Mouse (Mus musculus): Measurements from ENCODE around the gene Arntl. TPM values are rescaled to one million over a fixed set of nuclear protein-coding genes. Genes with fewer than 3 reads are reported as not detected.

The Arntl gene
- polyA plus RNA-seq, 1 experiment from 2014 or later = 8.6 TPM

GRCm38 (mm10) chr7:113197161-113197775, 10.0 kb upstream of the Arntl start:
- Histone ChIP-seq H3K36me3 (ENCODE audit: control insufficient read depth, insufficient read depth, low read length) (no peaks in the 10 kb centered on the region), H3K4me2 (ENCODE audit: low read depth, low read length) (peak overlapping the region; percentile 20; the same call in 1 of the 2 replicates), H3K9ac (ENCODE audit: low read depth, low read length) (no peak overlapping the region), H3K4me3 (ENCODE audit: low read length) (no peak overlapping the region), H3K27ac (ENCODE audit: low read length) (no peak overlapping the region), H3K4me1 (ENCODE audit: control insufficient read depth, insufficient read depth, low read length) (peaks cover 6% of the 10 kb centered on the region; the same call in 1 of the 2 replicates), H3K9me3 (ENCODE audit: control insufficient read depth, low read length) (no peaks in the 10 kb centered on the region), H3K27me3 (replicated peaks; ENCODE audit: control insufficient read depth, insufficient read depth, low read length) (no peaks in the 10 kb centered on the region)
- 28% methylated on average over 10 of the region's 10 CpGs for WGBS
- ATAC-seq = peak; percentile 79

DNA sequence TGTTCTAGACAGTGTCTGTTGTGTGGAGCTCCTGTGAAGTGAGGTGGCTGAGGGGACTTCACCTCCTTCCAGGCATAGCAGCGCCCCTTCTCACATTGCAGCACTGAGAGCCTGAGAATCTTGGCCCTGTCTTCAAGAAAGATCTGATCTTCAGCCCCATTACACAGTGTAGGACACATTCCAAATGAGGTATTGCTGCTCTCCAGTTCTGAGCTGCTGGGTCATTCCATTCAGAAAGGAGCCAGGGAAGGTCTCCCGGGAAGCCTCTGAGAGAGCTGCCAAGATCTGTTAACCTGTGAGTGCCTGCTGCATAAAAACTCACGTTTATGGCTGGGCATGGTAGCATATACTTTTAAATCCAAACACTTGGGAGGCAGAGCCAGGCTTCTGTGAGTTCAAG, 5.7 kb upstream of the Arntl start:
- ATAC-seq = no peak
- Histone ChIP-seq H3K9ac (ENCODE audit: low read depth, low read length) (no peak overlapping the region), H3K27me3 (replicated peaks; ENCODE audit: control insufficient read depth, insufficient read depth, low read length) (peaks cover 11% of the 10 kb centered on the region; the same call in 1 of the 2 replicates), H3K4me1 (ENCODE audit: control insufficient read depth, insufficient read depth, low read length) (peaks cover 6% of the 10 kb centered on the region), H3K4me2 (ENCODE audit: low read depth, low read length) (no peak overlapping the region), H3K36me3 (ENCODE audit: control insufficient read depth, insufficient read depth, low read length) (no peaks in the 10 kb centered on the region), H3K9me3 (ENCODE audit: control insufficient read depth, low read length) (no peaks in the 10 kb centered on the region), H3K4me3 (ENCODE audit: low read length) (no peak overlapping the region), H3K27ac (ENCODE audit: low read length) (no peak overlapping the region)
- 36% methylated on average over 3 of the region's 3 CpGs for WGBS

- Histone ChIP-seq H3K9me3 (ENCODE audit: control insufficient read depth, low read length) (no peaks in the 10 kb centered on the region), H3K27me3 (replicated peaks; ENCODE audit: control insufficient read depth, insufficient read depth, low read length) (peaks cover 24% of the 10 kb centered on the region), H3K36me3 (ENCODE audit: control insufficient read depth, insufficient read depth, low read length) (no peaks in the 10 kb centered on the region), H3K4me1 (ENCODE audit: control insufficient read depth, insufficient read depth, low read length) (peaks cover 14% of the 10 kb centered on the region), H3K27ac (ENCODE audit: low read length) (peak overlapping the region; percentile 78), H3K4me2 (ENCODE audit: low read depth, low read length) (peak overlapping the region; percentile 90), H3K4me3 (ENCODE audit: low read length) (peak overlapping the region; percentile 95), H3K9ac (ENCODE audit: low read depth, low read length) (peak overlapping the region; percentile 83)
- under 1% methylated on average over 94 of the region's 98 CpGs for WGBS
- peak; percentile 75 for ATAC-seq
Observed at GRCm38 (mm10) chr7:113207471-113208387, 464 bp downstream of the Arntl start.

- Histone ChIP-seq H3K4me3 (ENCODE audit: low read length) (peak overlapping the region; percentile 95), H3K4me1 (ENCODE audit: control insufficient read depth, insufficient read depth, low read length) (peaks cover 14% of the 10 kb centered on the region), H3K27ac (ENCODE audit: low read length) (no peak overlapping the region), H3K9ac (ENCODE audit: low read depth, low read length) (peak overlapping the region; percentile 83), H3K36me3 (ENCODE audit: control insufficient read depth, insufficient read depth, low read length) (no peaks in the 10 kb centered on the region), H3K4me2 (ENCODE audit: low read depth, low read length) (peak overlapping the region; percentile 90), H3K27me3 (replicated peaks; ENCODE audit: control insufficient read depth, insufficient read depth, low read length) (peaks cover 24% of the 10 kb centered on the region), H3K9me3 (ENCODE audit: control insufficient read depth, low read length) (no peaks in the 10 kb centered on the region)
- WGBS = 3% methylated on average over 19 of the region's 19 CpGs
- no peak for ATAC-seq
Observed at GRCm38 (mm10) chr7:113208388-113208753, 1.1 kb downstream of the Arntl start.

GRCm38 (mm10) chr7:113210441-113210840, 3.2 kb downstream of the Arntl start:
- Histone ChIP-seq H3K27ac (ENCODE audit: low read length) (no peak overlapping the region), H3K4me1 (ENCODE audit: control insufficient read depth, insufficient read depth, low read length) (peaks cover 28% of the 10 kb centered on the region), H3K9ac (ENCODE audit: low read depth, low read length) (no peak overlapping the region), H3K27me3 (replicated peaks; ENCODE audit: control insufficient read depth, insufficient read depth, low read length) (peaks cover 18% of the 10 kb centered on the region; the same call in 1 of the 2 replicates), H3K36me3 (ENCODE audit: control insufficient read depth, insufficient read depth, low read length) (no peaks in the 10 kb centered on the region), H3K4me3 (ENCODE audit: low read length) (no peak overlapping the region), H3K4me2 (ENCODE audit: low read depth, low read length) (no peak overlapping the region), H3K9me3 (ENCODE audit: control insufficient read depth, low read length) (no peaks in the 10 kb centered on the region)
- WGBS = 54% methylated on average over 4 of the region's 4 CpGs
- no peak for ATAC-seq

DNA sequence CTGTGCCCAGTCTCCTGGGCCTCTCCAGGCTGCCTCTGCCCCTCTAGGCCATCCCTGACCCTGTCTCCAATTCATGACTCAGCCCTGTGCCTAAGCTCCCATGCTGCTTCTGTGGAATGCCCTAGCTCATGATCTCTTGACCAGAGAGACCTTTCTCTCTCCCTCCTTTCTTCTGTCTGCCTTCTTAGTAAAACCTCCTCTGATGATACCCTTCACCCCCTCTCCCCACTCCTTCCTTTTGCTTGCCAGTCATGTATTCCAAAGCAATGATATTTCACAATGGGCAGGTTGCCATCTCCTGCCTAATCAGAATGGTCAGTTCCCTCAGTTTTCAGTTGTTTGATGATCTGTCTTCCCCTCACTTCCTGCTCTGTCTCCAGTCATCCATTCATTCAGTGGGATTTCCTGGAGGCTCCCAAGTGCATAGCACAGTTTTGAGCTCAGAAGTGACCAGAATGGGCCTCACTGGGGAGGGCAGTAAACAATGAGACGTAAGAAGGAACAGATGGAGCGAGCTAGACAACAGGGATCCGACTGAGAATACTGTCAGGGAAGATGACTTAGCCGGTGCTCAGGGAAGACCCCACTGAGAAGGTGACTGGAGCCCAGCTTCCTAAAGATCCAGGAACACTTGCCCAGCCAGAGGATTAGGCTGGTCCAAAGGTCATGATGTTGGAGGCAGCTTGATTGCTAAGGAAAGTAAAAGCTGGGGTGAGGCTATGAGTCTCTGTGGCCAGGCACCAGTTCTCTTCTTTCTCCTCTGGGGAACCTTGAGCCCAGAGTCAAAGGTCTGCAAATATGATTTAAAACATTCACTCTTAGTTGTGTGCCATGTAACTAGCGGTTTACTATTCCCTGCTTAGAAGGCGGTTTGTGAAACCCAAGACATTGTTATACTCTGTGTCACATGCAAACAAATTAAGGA, 7.2 kb downstream of the Arntl start:
- Histone ChIP-seq H3K9me3 (ENCODE audit: control insufficient read depth, low read length) (no peaks in the 10 kb centered on the region), H3K36me3 (ENCODE audit: control insufficient read depth, insufficient read depth, low read length) (no peaks in the 10 kb centered on the region), H3K9ac (ENCODE audit: low read depth, low read length) (no peak overlapping the region), H3K27me3 (replicated peaks; ENCODE audit: control insufficient read depth, insufficient read depth, low read length) (peaks cover 6% of the 10 kb centered on the region; the same call in 1 of the 2 replicates), H3K4me2 (ENCODE audit: low read depth, low read length) (no peak overlapping the region), H3K4me1 (ENCODE audit: control insufficient read depth, insufficient read depth, low read length) (peaks cover 21% of the 10 kb centered on the region), H3K27ac (ENCODE audit: low read length) (0 out of 2 replicates have a peak overlapping the region, but pooled peaks have one; percentile 4), H3K4me3 (ENCODE audit: low read length) (no peak overlapping the region)
- WGBS = 33% methylated on average over 6 of the region's 6 CpGs
- ATAC-seq = peak; percentile 78

- Histone ChIP-seq H3K9me3 (ENCODE audit: control insufficient read depth, low read length) (no peaks in the 10 kb centered on the region), H3K4me2 (ENCODE audit: low read depth, low read length) (no peak overlapping the region), H3K9ac (ENCODE audit: low read depth, low read length) (no peak overlapping the region), H3K27me3 (replicated peaks; ENCODE audit: control insufficient read depth, insufficient read depth, low read length) (no peaks in the 10 kb centered on the region), H3K4me3 (ENCODE audit: low read length) (no peak overlapping the region), H3K4me1 (ENCODE audit: control insufficient read depth, insufficient read depth, low read length) (peaks cover 17% of the 10 kb centered on the region), H3K36me3 (ENCODE audit: control insufficient read depth, insufficient read depth, low read length) (no peaks in the 10 kb centered on the region), H3K27ac (ENCODE audit: low read length) (no peak overlapping the region)
- ATAC-seq = no peak
- WGBS = 59% methylated on average over 8 of the region's 8 CpGs
Observed at GRCm38 (mm10) chr7:113216152-113216551, 8.9 kb downstream of the Arntl start.

- H3K36me3 ChIP-seq (ENCODE audit: control insufficient read depth, insufficient read depth, low read length) = no peaks in the 10 kb centered on the region
- H3K4me3 ChIP-seq (ENCODE audit: low read length) = no peak overlapping the region
- peaks cover 12% of the 10 kb centered on the region for H3K4me1 ChIP-seq (ENCODE audit: control insufficient read depth, insufficient read depth, low read length)
- no peak for ATAC-seq
- no peak overlapping the region for H3K9ac ChIP-seq (ENCODE audit: low read depth, low read length)
- no peaks in the 10 kb centered on the region for H3K27me3 ChIP-seq (replicated peaks; ENCODE audit: control insufficient read depth, insufficient read depth, low read length)
- no peak overlapping the region for H3K27ac ChIP-seq (ENCODE audit: low read length)
- no peak overlapping the region for H3K4me2 ChIP-seq (ENCODE audit: low read depth, low read length)
- WGBS = 65% methylated on average over 13 of the region's 13 CpGs
- no peaks in the 10 kb centered on the region for H3K9me3 ChIP-seq (ENCODE audit: control insufficient read depth, low read length)
Observed at GRCm38 (mm10) chr7:113219416-113219815, 12.2 kb downstream of the Arntl start.

DNA sequence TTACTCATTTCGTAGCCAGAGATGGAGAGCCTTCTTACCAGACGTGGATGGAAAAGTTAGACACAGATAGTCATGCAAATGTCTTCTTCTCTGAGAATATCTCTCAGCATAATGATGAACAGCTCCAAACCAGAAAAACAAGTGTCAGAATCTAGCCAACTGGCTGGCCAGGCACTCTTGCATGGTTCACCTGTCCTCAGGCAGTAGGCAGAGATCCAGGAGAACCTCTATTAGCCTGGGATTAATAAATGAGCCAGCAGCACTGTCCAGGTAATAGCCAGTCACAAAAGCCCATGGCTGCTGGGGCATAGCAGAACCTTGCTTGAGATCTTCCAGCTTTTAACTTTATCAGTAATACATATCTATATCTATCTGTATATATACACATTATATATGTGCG, 12.6 kb downstream of the Arntl start:
- H3K4me2 ChIP-seq (ENCODE audit: low read depth, low read length) = no peak overlapping the region
- no peak overlapping the region for H3K4me3 ChIP-seq (ENCODE audit: low read length)
- no peak overlapping the region for H3K9ac ChIP-seq (ENCODE audit: low read depth, low read length)
- no peak for ATAC-seq
- H3K9me3 ChIP-seq (ENCODE audit: control insufficient read depth, low read length) = no peaks in the 10 kb centered on the region
- no peaks in the 10 kb centered on the region for H3K27me3 ChIP-seq (replicated peaks; ENCODE audit: control insufficient read depth, insufficient read depth, low read length)
- no peaks in the 10 kb centered on the region for H3K36me3 ChIP-seq (ENCODE audit: control insufficient read depth, insufficient read depth, low read length)
- peaks cover 8% of the 10 kb centered on the region; the same call in 1 of the 2 replicates for H3K4me1 ChIP-seq (ENCODE audit: control insufficient read depth, insufficient read depth, low read length)
- WGBS = 83% methylated on average over 3 of the region's 3 CpGs
- H3K27ac ChIP-seq (ENCODE audit: low read length) = no peak overlapping the region

Measured in intestine, embryonic 16.5 days (tissue).